Mouse (Mus musculus): ENCODE results near the gene Rbm4. TPM values are rescaled to one million over a fixed set of nuclear protein-coding genes. Genes with fewer than 3 reads are reported as not detected.

Gene Rbm4
- total RNA-seq, 2 experiments from 2014 or later: 37.0 to 57.1 TPM

DNA sequence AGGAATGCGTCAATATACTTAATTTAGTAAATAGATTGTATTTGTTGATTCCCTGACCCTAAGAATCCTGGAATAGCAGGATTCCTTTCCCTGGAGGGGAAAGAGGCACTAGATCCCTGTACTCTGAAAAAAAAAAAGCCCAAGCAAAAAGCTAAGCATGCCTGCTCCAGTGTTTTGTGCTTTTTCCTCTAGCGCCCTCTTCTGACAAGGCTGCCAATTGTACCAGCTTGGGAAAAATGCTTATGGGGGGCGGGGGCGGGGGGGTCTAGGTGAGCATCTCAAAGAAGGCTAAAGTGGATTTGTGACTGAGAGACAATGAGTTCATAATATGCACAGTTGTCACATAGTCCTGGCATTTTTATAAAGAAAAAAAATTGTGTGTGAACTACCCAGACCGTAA lies 50.2 kb downstream of the Rbm4 start:
- ATAC-seq (replicated peaks; ENCODE audit: poor library complexity): no peak

DNA sequence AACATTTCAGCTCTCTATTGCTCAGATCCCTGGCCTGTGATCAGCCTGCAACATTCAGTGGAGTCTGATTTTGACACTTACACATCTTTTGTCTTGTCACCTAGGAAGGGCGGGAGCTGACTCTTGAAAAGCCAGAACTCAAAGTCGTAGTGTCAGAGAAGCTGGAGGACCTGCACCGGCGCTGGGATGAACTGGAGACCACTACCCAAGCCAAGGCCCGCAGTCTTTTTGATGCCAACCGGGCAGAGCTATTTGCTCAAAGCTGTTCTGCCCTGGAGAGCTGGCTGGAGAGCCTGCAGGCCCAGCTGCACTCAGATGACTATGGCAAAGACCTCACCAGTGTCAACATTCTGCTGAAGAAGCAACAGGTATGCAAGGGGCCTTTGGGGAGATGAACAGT lies 51.5 kb downstream of the Rbm4 start:
- no peak for ATAC-seq (replicated peaks; ENCODE audit: poor library complexity)

DNA sequence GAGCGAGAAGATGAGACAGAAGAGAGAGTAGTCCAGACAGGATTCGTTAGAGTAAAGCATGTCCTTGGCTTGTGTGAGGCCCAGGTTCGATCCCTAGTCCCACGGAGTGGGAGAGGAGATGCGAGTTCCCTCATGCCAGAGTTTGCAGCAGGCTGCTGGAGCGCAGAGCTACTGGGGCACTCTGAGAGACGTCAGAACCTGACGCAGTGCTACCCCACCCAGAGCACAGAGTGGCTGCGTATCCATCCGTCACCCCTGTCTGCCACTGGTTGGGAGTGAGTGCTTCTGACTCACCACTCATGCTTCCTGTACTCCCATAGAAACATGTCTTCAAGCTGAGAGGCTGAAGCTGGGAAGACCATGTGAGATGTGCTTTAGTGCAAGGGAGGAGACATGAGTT lies 52.2 kb downstream of the Rbm4 start:
- ATAC-seq (replicated peaks; ENCODE audit: poor library complexity): no peak

DNA sequence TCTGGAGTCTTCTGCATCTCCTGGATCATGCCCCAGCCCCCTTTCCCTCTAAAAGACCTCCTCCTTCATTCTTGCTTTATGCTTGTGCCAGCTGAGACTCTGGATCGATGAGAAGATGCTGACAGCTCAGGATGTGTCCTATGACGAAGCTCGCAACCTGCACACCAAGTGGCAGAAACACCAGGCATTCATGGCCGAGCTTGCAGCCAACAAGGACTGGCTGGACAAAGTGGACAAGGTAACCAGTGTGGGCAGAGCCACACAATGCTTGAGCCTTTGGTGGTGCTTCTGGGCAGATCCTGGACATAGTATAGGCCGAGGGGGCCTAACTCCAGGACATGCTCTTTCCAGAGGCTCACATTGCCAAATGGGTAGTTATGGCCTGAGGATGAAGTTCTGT lies 53.9 kb downstream of the Rbm4 start:
- no peak for ATAC-seq (replicated peaks; ENCODE audit: poor library complexity)

DNA sequence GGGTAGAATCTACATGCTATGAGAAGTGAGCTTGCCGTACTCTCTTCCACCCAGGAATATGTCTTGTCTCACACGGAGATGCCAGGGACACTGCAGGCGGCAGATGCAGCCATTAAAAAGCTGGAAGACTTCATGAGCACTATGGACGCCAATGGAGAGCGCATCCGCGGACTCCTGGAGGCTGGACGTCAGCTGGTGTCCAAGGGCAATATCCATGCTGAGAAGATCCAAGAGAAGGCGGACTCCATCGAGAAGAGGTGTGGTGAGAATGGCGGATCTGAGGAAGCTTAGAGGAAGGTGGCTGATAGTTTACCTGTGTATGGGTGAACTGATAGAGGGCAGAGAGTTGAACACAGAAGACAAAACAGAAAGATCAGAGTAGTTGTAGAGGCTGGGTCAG lies 54.6 kb downstream of the Rbm4 start:
- ATAC-seq (replicated peaks; ENCODE audit: poor library complexity): no peak

DNA sequence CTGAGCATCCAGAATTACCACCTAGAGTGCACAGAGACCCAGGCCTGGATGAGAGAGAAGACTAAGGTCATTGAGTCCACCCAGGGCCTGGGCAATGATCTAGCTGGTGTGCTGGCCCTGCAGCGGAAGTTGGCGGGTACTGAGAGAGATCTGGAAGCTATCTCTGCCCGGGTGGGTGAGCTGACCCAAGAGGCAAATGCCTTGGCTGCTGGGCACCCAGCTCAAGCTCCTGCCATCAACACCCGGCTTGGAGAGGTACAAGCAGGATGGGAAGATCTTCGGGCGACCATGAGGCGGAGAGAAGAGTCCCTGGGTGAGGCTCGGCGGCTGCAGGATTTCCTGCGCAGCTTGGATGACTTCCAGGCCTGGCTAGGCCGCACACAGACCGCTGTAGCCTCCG lies 55.8 kb downstream of the Rbm4 start:
- no peak for ATAC-seq (replicated peaks; ENCODE audit: poor library complexity)

Other genes starting within 250 kb of the Rbm4 start
- gene Lrfn4, start 178.2 kb downstream of the Rbm4 start, total RNA-seq (2015): 0.95 and 1.3 TPM in 2 replicates
- gene Lrfn4, start 178.2 kb downstream of the Rbm4 start, total RNA-seq (2017): 2.9 and 3.3 TPM in 2 replicates
- gene Rce1, start 168.3 kb downstream of the Rbm4 start, total RNA-seq (2015): 25.7 and 26.5 TPM in 2 replicates
- gene Rce1, start 168.3 kb downstream of the Rbm4 start, total RNA-seq (2017): 14.0 and 24.6 TPM in 2 replicates
- gene Gm960, start 95.2 kb downstream of the Rbm4 start, total RNA-seq (2015): not detected in 2 replicates
- gene Gm960, start 95.2 kb downstream of the Rbm4 start, total RNA-seq (2017): not detected in 2 replicates
- not detected in 2 replicates for gene Sptbn2, start 82.7 kb downstream of the Rbm4 start, total RNA-seq (2015)
- not detected in 2 replicates for gene Sptbn2, start 82.7 kb downstream of the Rbm4 start, total RNA-seq (2017)
- 8.5 and 12.3 TPM in 2 replicates for gene Rbm4b, start 37.4 kb downstream of the Rbm4 start, total RNA-seq (2015)
- gene Rbm4b, start 37.4 kb downstream of the Rbm4 start, total RNA-seq (2017): 11.3 and 12.2 TPM in 2 replicates
- gene Gm21992, start 17.7 kb upstream of the Rbm4 start, total RNA-seq (2015): 23.2 and 23.5 TPM in 2 replicates
- gene Gm21992, start 17.7 kb upstream of the Rbm4 start, total RNA-seq (2017): 18.2 and 35.5 TPM in 2 replicates
- 42.7 and 45.9 TPM in 2 replicates for gene Rbm14, start 17.7 kb upstream of the Rbm4 start, total RNA-seq (2015)
- gene Rbm14, start 17.7 kb upstream of the Rbm4 start, total RNA-seq (2017): 18.9 and 20.8 TPM in 2 replicates
- 30.0 and 30.6 TPM in 2 replicates for gene Ccs, start 45.4 kb upstream of the Rbm4 start, total RNA-seq (2015)
- gene Ccs, start 45.4 kb upstream of the Rbm4 start, total RNA-seq (2017): 31.9 and 32.3 TPM in 2 replicates
- not detected in 2 replicates for gene Ccdc87, start 45.5 kb upstream of the Rbm4 start, total RNA-seq (2015)
- gene Ccdc87, start 45.5 kb upstream of the Rbm4 start, total RNA-seq (2017): not detected in 2 replicates
- 2.0 and 6.8 TPM in 2 replicates for gene Ctsf, start 61.2 kb upstream of the Rbm4 start, total RNA-seq (2015)
- gene Ctsf, start 61.2 kb upstream of the Rbm4 start, total RNA-seq (2017): 2.9 and 11.5 TPM in 2 replicates
- gene Actn3, start 84.0 kb upstream of the Rbm4 start, total RNA-seq (2015): 0.20 TPM in 1 of 2 replicates, not detected in the other
- not detected in 2 replicates for gene Actn3, start 84.0 kb upstream of the Rbm4 start, total RNA-seq (2017)
- 6.8 TPM in 2 replicates for gene Zdhhc24, start 84.8 kb upstream of the Rbm4 start, total RNA-seq (2015)
- 3.6 and 6.8 TPM in 2 replicates for gene Zdhhc24, start 84.8 kb upstream of the Rbm4 start, total RNA-seq (2017)
- gene Bbs1, start 112.7 kb upstream of the Rbm4 start, total RNA-seq (2015): 0.59 and 0.88 TPM in 2 replicates
- 2.2 and 3.2 TPM in 2 replicates for gene Bbs1, start 112.7 kb upstream of the Rbm4 start, total RNA-seq (2017)
- 29.5 and 31.6 TPM in 2 replicates for gene Dpp3, start 134.4 kb upstream of the Rbm4 start, total RNA-seq (2015)
- 46.3 and 47.9 TPM in 2 replicates for gene Dpp3, start 134.4 kb upstream of the Rbm4 start, total RNA-seq (2017)
- not detected in 2 replicates for gene Peli3, start 149.2 kb upstream of the Rbm4 start, total RNA-seq (2015)
- gene Peli3, start 149.2 kb upstream of the Rbm4 start, total RNA-seq (2017): not detected in 2 replicates
- gene Mrpl11, start 168.2 kb upstream of the Rbm4 start, total RNA-seq (2015): 32.3 and 32.4 TPM in 2 replicates
- gene Mrpl11, start 168.2 kb upstream of the Rbm4 start, total RNA-seq (2017): 51.6 and 63.6 TPM in 2 replicates
- gene Npas4, start 196.4 kb upstream of the Rbm4 start, total RNA-seq (2015): not detected in 2 replicates
- gene Npas4, start 196.4 kb upstream of the Rbm4 start, total RNA-seq (2017): not detected in 2 replicates
- 3.6 and 5.2 TPM in 2 replicates for gene Slc29a2, start 230.0 kb upstream of the Rbm4 start, total RNA-seq (2015)
- gene Slc29a2, start 230.0 kb upstream of the Rbm4 start, total RNA-seq (2017): 1.1 and 2.9 TPM in 2 replicates
- 0.99 TPM in 1 of 2 replicates, not detected in the other for gene B4gat1, start 244.9 kb upstream of the Rbm4 start, total RNA-seq (2015)
- 0.75 TPM in 1 of 2 replicates, not detected in the other for gene B4gat1, start 244.9 kb upstream of the Rbm4 start, total RNA-seq (2017)
- 6.1 and 6.4 TPM in 2 replicates for gene AC124502.3, start 245.0 kb upstream of the Rbm4 start, total RNA-seq (2015)
- 8.0 and 8.2 TPM in 2 replicates for gene AC124502.3, start 245.0 kb upstream of the Rbm4 start, total RNA-seq (2017)
- gene Brms1, start 247.5 kb upstream of the Rbm4 start, total RNA-seq (2015): 12.8 and 19.7 TPM in 2 replicates
- 36.6 and 39.8 TPM in 2 replicates for gene Brms1, start 247.5 kb upstream of the Rbm4 start, total RNA-seq (2017)